Mouse (Mus musculus): Measurements from ENCODE around the gene Lrrc2. TPM values are rescaled to one million over a fixed set of nuclear protein-coding genes. Genes with fewer than 3 reads are reported as not detected.

The Lrrc2 gene
- total RNA-seq, 1 experiment from 2014 or later: 8.9 TPM

DNA sequence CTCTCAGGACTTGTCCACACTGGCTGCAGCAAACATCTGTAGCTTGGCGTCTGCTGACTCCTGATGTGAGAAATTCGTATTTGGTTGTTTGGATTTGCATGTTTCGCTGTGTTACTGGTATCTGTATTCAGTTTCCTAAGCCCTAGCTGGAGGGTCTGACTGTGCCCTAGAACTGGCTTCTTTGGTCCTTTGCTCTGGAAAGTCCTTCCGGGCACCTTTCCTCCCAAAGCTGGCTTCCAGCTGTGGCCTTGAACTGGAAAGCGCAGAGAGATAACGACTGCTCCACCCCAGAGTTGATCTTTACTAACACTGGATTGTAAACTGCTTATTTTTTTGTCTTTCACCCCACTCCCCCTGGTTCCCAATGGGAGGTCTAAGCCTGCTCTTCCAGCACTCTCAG lies 3.4 kb upstream of the Lrrc2 start:
- DNase-seq: no peak

DNA sequence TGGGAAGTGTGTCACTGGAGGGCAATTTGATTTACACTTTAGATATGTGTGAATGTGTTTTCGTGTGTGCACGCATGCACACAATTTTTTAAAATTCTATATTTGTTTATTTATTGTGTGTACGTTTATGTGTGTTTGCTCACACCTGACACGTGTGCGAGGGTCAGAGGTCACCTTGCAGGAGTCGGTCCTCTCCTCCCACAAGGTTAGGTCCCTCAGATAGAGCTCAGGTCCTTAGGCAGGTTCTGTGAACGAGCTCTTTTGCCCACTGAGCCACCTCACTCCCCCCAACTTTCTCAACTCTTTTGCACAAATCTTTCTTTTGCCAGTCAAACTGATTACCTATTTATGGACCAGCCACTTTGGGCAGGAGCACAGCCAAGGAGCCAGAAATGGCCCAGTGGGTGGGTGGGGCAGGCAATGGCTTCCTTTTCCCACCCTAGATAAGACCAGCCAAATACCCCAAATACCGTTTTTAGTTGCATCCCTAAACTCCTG lies 2.5 kb upstream of the Lrrc2 start:
- no peak for DNase-seq

DNA sequence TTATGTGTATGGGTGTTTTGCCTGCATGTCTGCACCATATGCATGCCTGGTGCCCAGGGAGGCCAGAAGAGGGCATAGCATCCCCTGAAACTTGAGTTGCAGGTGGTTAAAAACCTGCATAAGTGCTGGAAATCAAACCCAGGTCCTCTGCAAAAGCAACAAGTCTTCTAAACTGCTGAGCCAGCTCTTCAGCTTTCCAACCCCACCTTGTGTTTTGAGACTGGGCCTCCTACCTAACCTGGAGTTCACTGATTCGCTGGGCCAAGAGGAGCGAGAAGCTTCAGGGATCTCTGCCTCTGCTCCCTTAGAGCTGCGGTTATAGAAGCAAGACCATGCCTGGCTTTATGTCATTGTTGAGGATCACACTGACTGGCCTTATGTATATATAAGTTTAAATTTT lies 1.2 kb upstream of the Lrrc2 start:
- no peak for DNase-seq

DNA sequence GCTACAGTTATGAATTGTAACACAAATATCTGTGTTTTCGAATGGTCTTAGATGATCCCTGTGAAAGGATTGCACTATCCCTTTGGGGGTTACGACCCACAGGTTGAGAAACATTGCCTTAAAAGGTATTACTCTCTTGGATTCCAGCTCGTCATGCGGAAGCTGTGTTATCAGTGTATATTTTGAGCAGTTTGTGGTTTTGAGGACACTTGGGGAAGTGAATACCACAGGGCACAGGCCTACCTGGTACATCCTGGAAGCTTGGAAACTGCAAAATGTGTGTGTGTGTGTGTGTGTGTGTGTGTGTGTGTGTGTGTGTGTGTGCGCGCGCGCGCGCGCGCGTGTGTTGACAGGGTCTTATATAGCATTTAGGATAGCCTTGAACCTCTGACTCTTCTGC lies 521 bp downstream of the Lrrc2 start:
- DNase-seq: no peak

DNA sequence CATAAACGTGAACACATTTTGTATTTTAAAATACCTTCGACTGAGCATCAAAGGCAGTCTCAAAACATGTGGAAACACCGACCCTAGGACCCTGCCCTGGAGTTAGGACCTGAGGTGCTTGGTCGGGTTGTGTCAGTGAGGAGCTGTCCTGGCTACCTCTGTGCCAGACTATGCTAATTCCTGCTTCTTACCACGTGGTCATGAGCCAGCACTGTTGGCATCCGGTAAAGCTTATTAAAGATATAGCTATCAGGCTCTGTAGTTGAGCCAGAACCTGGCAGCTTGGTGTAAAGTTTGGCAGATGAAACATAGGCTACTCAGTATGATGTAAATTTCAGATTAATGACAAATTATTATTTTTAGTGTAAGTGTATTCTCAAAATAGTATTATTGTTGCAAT lies 1.1 kb downstream of the Lrrc2 start:
- DNase-seq: no peak

DNA sequence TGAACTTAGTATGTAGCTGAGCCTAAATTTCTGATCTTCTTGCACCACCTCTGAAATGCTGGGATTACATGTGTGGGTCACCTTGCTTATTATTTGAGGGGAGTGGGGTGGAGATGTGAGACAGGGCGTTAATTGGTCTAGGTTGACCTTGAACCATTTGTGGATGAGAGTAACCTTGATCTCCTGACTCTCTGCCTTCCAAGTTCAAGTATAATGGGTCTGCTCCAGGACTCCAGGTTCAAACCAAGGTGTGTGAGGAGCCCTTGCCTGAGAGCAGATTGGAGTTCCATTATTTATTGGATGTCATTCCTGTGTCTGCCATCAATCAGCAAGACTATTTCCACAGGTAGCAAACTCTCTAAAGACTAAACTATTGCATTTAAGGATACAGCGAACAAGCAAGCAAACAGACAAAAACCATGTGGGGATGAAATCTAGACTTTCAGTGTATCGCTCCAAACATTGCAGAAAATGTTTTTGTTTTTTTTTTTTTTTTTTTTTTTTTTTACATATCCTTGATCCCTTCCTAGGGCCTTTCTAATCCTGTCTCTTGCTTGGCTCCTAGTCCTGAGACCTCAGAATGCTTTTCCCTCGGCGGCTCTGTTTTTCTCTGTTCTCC lies 1.7 kb downstream of the Lrrc2 start:
- DNase-seq: no peak

DNA sequence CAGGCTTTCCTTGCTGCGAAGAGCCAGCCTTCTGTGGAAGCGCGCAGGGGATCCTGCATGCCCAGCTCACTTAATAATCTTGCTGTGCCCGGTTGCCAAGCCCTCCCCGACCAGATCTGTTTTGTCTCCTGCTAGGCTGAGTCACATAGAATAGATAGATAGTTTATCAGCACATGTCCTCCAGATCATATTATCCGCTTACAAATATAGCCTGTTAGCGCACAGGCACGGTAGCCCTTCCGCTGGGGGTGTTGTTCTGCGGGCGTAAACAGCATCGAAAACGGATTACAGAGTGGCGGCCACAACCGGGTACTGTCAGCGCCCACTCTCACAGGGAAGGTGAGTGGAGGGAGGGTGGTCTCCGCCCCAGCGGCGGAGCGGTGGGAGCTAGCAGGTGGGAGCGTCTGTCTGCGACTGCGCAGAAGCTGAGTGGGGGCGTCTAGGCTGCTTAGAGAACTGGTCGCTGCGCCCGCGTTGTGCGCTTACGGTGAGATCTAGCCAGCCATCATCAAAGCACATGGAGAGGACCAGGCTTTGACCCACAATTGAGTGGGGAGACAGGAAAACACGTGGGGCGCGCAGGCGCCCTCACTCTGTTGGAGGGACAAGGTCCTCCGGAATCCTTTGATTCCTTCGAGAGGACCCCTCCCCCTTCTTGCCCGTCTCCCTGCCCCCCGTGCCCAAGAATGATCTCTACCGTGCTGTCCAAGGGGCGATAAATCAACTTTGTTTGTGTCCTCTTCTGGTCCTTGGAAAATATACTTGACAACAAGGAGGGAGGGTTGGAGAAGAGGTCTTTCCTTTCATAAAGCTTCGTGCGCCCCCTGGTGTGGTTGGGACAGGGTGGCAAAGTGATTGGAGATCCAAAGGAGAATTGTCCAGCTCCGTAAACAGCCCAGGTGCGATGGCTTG lies 2.5 kb downstream of the Lrrc2 start:
- DNase-seq: peak; percentile 77

DNA sequence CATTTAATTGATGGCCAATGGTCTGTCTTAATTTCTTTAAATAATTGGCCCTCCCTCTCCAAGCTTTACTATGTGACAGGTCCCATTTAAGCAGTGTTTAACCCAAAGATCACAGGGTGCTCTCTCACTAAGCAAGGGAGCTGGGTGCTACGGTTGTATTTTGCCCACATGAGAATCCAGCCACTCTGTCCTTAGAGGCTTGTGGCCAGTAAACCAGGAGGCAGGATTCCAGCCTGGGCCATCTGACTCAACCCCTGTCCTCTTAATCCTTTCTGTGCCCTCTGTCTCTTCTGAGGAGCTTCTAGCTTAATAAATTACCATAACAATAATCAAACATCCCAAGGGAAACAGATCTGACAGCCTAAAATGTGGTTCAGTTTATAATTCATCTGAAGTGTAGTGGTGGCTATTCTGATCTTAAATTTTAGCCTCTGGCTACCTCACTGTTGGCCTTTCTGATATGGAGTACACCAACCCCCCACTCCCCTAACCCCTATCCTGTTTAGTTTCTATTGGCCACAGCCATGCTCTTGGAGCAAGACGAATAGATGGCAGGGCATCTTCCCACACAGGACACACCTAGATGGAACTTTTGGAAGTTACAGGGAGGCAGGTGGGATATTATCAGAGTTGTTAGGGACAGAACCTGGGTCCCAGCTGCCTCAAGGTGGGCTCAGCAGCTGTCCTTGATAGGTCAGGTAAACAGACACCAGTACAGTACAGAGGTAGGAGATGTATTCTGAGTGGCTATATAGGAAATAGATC lies 3.5 kb downstream of the Lrrc2 start:
- DNase-seq: no peak

DNA sequence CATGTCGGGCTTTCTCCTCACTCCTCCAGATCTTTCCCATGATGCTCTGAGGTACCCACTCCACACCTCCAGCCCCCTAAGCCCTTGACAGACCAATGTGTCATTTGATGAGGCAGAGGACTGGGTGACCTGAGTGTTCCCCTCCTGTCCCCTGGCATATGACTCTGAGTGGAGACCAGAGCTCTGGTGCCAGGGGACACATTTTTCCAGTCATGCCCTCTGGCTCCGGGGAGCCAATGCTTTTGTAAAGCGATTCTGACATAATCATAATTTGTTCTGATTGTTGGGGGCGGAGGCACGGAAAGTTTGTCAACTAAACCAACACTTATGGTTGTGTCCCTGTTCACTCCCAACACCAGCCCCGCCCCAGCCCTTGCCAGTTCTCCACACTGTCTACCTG lies 4.6 kb downstream of the Lrrc2 start:
- no peak for DNase-seq

DNA sequence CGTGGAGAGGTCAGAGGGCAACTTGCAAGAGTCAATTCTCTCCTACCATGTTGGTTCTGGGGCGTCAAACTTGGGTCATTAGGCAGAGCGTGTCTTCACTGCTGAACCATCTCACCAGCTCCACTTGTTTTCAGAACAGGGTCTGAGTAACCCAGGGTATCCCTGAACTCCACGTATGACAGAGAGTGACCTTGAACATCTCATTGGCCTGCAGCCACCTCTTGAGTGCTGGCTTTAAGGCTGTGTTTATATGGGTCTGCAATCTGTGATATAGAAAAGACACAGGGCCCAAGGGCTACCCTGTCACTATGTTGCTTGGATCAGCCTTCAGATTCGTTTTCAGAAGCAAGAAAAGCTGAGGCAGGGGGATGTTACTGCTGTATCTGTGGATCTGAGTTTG lies 8.3 kb downstream of the Lrrc2 start:
- DNase-seq: no peak

DNA sequence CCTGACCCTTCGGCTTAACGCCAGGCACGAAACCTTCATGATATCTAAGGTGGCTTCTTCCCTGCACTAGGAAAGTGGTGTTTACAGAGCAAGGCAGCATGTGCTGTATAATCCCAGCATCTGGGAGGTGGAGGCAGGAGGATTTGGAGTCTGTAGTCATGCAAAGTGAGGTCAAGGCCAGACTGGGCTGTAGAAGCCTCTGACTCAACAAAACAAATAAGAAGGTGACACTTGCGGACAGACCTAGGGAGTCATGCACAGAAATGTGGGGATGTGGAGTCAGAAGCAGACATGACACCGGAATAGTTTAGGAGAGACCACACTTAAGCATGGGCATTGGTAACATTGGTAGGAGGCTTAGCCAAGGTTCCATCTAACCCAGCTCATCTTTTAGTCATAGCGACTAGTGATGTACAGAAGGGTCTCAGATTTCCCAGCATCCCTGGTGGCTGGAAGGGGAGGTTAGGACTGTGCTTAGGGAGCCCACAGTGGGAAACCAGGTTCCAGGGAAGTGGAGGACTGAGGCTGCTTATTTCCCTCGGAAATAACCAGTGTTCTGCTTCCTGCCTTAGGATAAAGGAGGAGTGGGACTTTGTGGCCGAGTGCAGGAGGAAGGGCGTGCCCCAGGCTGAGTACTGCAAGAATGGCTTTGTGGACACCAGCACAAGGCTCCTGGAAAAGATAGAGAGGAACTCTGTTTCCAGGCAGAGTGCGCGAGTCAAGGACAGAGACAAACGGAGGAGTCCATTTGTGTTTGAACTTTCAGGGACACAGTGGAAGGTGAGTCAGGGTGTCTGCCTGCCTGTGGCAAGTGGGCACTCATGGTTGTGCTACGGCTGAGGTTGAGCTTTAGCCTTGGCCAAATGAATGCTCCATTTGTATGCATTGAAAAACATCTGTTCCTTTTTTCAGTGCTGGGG lies 9.1 kb downstream of the Lrrc2 start:
- peak; percentile 49 for DNase-seq

DNA sequence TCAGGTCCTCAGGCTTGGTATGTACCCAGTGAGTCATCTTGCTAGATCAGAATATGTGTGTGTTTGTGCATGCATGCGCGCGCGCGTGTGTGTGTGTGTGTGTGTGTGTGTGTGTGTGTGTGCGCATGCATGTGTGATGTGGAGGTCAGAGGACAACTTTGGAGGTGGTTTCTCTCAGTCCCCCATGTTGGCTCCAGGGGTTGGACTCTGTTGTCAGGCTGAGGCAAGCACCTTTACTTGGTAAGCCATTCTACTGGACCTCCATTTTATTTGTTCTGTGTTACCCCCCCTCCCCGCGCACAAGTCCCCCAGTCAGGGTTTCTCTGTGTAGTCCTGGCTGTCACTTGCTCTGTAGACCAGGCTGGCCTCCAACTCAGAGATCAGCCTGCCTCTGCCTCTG lies 10.0 kb downstream of the Lrrc2 start:
- DNase-seq: no peak

DNA sequence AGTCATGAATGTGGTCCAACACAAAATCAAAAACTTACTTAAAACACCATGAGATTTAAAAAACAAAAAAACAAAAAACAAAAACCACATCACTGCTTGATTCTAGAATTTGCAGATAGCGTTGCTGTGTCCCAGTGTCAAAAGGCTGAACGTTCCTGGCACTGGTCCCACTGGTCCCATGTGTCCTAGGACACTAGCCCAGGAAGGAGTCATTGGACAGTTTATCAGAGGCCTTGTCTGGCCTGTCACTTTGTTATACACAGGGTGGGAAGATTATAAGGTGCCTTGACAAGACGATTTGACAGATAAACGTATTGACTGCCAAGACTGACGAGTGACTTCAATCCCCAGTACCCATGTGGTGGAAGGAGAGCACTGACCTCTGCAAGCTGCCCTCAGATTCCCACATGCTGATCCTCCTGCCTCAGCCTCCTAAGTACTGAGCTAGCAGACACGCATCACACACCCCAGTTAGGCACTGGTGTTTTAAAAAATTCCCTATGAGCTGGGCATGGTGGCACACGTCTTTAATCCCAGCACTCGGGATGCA lies 12.3 kb downstream of the Lrrc2 start:
- peak; percentile 24 for DNase-seq

DNA sequence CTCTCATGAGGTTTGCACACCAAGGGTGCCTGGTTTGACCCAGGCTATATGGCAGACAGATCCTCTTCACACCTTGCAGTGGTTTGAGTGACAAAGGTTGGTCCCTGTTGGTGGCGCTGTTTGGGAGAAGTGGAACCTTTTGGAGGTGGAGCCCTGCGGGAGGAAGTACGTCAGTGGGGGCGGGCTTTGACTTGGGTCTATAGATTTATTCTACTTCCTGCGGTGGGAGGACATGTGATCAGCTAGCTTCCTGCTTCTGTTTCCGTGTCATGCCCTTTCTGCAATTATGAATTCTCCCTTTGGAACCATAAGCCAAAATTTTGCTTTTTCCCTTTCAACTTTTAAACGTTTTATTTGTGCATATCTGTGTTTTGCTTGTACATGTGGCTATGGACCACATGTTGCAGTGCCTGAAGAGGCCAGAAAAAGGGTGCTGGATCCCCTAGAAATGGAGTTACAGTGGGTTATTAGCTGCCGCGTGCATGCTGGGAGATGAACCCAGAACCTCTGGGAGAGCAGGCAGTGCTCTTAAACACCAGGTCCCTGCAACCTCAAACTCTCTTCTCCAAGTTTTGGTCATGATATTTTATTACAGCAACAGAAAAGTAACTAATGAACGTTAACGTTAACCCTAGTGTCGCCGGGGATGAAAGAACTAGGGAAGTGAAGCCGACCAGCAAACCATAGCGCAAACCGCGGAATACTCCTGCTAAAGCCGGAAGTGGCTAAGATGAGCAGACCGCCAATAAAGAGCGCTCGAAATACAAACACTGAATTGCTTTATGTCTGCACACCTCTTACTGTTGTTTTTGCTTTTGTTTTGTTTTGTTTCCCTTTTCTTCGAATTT lies 13.9 kb downstream of the Lrrc2 start:
- no peak for DNase-seq

DNA sequence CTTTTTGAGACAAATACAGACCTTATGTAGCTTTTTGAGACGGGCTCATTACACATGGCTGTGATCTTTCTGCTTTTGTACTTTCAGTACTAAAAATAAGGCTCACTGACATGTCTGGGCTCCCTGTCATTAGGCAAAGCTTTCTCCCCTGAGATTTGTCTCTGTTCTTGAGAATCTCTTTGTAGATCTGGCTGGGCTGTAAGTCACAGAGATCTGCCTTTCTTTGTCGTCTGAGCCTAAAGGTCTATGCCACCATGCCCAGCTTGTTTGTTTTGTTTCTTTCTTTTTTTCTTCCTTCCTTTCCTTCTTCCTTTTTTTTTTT lies 14.5 kb downstream of the Lrrc2 start:
- DNase-seq: no peak

DNA sequence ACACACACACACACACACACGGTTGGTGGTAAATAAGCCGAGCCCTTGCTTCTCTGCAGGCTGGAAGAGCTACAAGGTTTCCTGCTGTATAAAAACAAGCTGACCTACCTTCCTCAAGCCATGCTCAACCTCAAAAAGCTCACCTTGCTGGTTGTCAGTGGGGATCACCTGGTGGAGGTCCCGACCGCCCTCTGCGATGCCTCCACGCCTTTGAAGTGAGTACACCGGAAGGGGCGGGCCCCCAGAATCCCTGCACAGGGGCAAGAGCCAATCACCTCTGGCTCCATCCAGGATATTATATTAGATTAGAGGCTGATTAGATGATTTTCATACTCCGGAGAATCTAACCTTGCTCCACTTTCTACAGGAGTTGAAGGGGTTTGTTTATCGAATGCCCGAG lies 28.1 kb downstream of the Lrrc2 start:
- no peak for DNase-seq

DNA sequence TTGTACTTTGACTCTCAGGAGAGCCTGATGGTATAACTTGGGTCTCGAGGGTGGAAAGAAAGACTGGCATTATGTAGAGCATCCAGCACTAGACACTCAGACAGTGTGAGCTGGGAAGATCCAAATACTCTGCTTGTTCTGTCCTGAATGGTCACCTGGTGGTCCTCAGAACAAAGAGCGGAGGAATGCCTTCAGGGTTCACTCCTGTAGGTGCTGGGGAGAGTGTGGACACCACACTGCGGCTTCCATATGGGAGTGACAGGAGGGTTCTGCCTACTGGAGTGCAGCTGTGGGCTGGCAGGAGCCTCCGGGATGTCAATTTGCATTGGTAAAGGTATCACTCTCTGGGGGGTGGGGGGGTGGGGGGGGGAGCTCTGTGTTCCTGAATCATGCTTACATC lies 31.0 kb downstream of the Lrrc2 start:
- no peak for DNase-seq

DNA sequence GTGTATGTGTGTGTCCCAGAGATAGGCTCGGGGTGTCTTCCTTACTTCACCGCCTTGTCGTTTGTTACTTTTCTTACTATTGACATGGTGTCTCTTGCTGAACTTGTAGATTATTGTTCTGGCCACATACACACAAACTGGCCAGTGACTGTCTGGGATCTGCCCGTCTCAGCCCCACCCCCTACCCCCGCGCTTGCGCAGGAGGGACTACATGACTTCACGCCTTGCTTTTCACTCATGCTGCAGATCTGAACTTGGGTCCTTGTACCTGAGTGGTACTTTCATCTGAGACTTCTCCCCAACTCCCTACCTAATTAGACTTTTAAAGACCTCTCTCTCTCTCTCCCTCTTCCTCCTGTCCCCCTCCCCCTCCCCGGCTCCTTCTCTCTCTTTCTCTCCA lies 32.8 kb downstream of the Lrrc2 start:
- DNase-seq: no peak

DNA sequence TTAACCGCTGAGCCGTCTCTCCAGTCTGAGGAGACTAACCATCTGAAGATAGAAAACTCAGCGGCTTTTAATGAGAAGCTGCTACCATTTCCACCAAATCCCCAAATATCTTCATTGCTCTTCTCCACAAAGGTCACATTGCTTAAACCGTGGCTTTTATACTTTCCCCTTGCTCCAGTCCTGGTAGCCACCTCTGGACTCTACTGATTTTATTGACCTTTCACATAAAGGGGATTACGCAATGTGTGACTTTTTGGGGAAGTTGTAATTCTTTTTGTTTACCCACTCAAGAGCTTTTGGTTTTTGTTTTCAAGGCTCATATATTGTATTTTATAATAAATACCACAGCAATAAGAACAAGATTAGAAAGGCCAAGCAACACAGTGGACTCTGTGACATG lies 34.2 kb downstream of the Lrrc2 start:
- DNase-seq: no peak

DNA sequence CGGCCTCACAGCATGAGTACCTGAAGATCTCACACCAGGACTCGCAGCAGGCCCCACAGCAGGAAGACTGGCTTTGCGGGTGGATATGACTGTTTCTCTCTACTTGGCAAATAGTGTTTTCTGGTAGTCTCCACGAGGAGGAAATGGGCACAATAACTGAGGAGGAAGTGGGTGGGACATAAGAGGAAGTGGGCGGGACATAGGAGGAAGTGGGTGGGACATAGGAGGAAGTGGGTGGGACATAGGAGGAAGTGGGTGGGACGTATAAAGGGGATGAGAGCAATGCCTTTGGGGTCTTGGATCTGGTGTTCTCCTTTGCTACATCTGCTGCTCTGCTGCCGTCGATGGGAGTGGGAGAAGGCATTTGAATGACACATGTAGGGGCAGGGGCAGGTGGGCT lies 34.6 kb downstream of the Lrrc2 start:
- DNase-seq: no peak

DNA sequence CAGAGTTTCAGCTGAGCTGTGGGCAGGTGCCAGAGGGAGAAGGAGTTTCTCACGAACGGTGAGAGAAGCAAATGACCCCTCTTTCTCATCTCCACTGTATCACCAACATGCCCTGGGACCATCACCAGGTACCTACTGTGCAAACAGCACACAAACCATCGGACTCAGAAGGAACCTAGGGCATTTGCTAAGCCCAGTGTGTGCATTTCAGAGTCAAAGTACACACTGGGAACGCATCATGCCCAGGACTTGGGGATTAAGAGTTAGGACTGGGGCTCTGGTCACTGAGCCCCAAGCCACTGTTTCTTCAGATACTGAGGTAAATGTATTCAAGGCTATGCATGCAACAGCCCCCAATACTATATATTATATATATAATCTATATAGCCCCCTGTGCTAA lies 36.0 kb downstream of the Lrrc2 start:
- no peak for DNase-seq

Data from adrenal gland, postnatal 25 days (tissue).